Mouse (Mus musculus) olfactory bulb, adult 2 months (tissue): ENCODE data around the gene Polh.

Source experiments
- CTCF ChIP-seq: fragments of 200-500 bp; IDR thresholded peaks from 2 replicates; pipeline ENCODE4 v1.5.1; 2012; ENCODE audit warnings: low read depth, mild to moderate bottlenecking, low read length, moderate library complexity; ENCODE audit not compliant: insufficient read depth
- POLR2A ChIP-seq: fragments of 200-500 bp; IDR thresholded peaks from 2 replicates; pipeline ENCODE4 v1.6.1; 2012; ENCODE audit warnings: mild to moderate bottlenecking, low read depth, low read length, moderate library complexity; ENCODE audit not compliant: insufficient read depth

GRCm38 (mm10) chr17:46242274-46242673 is 39.8 kb upstream of the Polh start:
- TF ChIP-seq POLR2A (no peak), CTCF (no peak)
